Mouse (Mus musculus): ENCODE measurements at regions not wholly inside any gene's neighbourhood (a gene's known extent, or its start where the extent isn't known, plus 50 kb on each side); places are given as distances from the start of the nearest gene placed in this dataset.

DNA sequence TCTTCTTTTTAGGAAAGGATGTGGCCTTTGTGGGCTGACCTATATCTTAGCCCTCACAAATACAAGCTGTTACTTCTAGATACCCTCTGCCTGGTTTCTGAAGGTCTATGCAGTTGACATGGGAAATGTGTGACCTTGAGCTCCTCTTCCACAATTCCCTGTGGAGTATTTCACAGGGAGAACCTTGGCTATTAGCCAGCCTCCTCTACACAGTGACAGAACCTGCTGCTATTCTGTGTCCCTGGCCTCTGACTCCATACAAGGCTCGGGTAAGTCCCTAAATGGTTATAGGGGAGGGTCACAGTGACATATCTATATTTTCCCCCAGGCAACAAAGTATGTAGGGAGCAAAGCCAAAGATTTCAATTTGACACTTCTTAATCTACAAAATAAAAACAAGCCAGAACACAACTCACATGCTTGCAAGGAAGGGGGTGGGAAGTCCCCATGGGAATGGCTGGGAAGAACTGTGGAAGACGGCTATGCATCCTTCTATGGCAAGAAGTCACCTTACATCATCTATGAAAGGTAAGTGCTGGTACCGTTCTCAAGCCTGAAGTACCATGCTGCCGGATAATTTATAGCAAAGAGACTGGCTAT lies 221.2 kb upstream of the Id2 start:
- H3K27ac ChIP-seq, result no peak overlapping the region
- no peak overlapping the region for H3K4me2 ChIP-seq (replicated peaks)
- H3K27me3 ChIP-seq, result no peaks in the 10 kb centered on the region
- H3K4me3 ChIP-seq, result no peak overlapping the region
- no peaks in the 10 kb centered on the region for H3K36me3 ChIP-seq
- H3K9me3 ChIP-seq, result no peaks in the 10 kb centered on the region
- ATAC-seq (ENCODE audit: insufficient number of reproducible peaks, insufficient read depth, low FRiP score, low TSS enrichment), result no peak
- no peaks in the 10 kb centered on the region for H3K4me1 ChIP-seq
- no peak overlapping the region for H3K9ac ChIP-seq
- 77% methylated on average over 4 of the region's 4 CpGs for WGBS

- no peaks in the 10 kb centered on the region for H3K9me3 ChIP-seq
- WGBS, result 70% methylated on average over 1 of the region's 1 CpGs
- H3K4me3 ChIP-seq, result no peak overlapping the region
- no peak overlapping the region for H3K4me2 ChIP-seq (replicated peaks)
- no peak overlapping the region for H3K27ac ChIP-seq
- H3K36me3 ChIP-seq, result no peaks in the 10 kb centered on the region
- no peaks in the 10 kb centered on the region for H3K27me3 ChIP-seq
- ATAC-seq (ENCODE audit: insufficient number of reproducible peaks, insufficient read depth, low FRiP score, low TSS enrichment), result no peak
- H3K4me1 ChIP-seq, result no peaks in the 10 kb centered on the region
- no peak overlapping the region for H3K9ac ChIP-seq
These were observed 219.0 kb upstream of the Id2 start for GRCm38 (mm10) chr12:25315969-25316368.

- Histone ChIP-seq H3K9me3 (no peaks in the 10 kb centered on the region), H3K4me2 (replicated peaks) (no peak overlapping the region), H3K4me3 (no peak overlapping the region), H3K27ac (no peak overlapping the region), H3K9ac (no peak overlapping the region), H3K36me3 (no peaks in the 10 kb centered on the region), H3K4me1 (0 out of 2 replicates have a peak, but pooled peaks cover 8% of the 10 kb centered on the region), H3K27me3 (no peaks in the 10 kb centered on the region)
- no peak for ATAC-seq (ENCODE audit: insufficient number of reproducible peaks, insufficient read depth, low FRiP score, low TSS enrichment)
These were observed 216.3 kb upstream of the Id2 start for GRCm38 (mm10) chr12:25313212-25313611.

- H3K9ac ChIP-seq, result no peak overlapping the region
- H3K4me1 ChIP-seq, result 0 out of 2 replicates have a peak, but pooled peaks cover 8% of the 10 kb centered on the region
- H3K36me3 ChIP-seq, result no peaks in the 10 kb centered on the region
- H3K27me3 ChIP-seq, result no peaks in the 10 kb centered on the region
- ATAC-seq (ENCODE audit: insufficient number of reproducible peaks, insufficient read depth, low FRiP score, low TSS enrichment), result no peak
- H3K9me3 ChIP-seq, result no peaks in the 10 kb centered on the region
- H3K4me3 ChIP-seq, result no peak overlapping the region
- H3K4me2 ChIP-seq (replicated peaks), result no peak overlapping the region
- no peak overlapping the region for H3K27ac ChIP-seq
- WGBS, result 84% methylated on average over 2 of the region's 2 CpGs
These were observed 215.4 kb upstream of the Id2 start for GRCm38 (mm10) chr12:25312390-25312789.

GRCm38 (mm10) chr12:25311728-25312127 lies 214.8 kb upstream of the Id2 start:
- no peak overlapping the region for H3K27ac ChIP-seq
- H3K4me3 ChIP-seq, result no peak overlapping the region
- no peaks in the 10 kb centered on the region for H3K9me3 ChIP-seq
- no peaks in the 10 kb centered on the region for H3K36me3 ChIP-seq
- no peak overlapping the region for H3K9ac ChIP-seq
- 91% methylated on average over 7 of the region's 7 CpGs for WGBS
- H3K4me1 ChIP-seq, result 0 out of 2 replicates have a peak, but pooled peaks cover 8% of the 10 kb centered on the region
- no peak overlapping the region for H3K4me2 ChIP-seq (replicated peaks)
- H3K27me3 ChIP-seq, result no peaks in the 10 kb centered on the region
- ATAC-seq (ENCODE audit: insufficient number of reproducible peaks, insufficient read depth, low FRiP score, low TSS enrichment), result no peak

DNA sequence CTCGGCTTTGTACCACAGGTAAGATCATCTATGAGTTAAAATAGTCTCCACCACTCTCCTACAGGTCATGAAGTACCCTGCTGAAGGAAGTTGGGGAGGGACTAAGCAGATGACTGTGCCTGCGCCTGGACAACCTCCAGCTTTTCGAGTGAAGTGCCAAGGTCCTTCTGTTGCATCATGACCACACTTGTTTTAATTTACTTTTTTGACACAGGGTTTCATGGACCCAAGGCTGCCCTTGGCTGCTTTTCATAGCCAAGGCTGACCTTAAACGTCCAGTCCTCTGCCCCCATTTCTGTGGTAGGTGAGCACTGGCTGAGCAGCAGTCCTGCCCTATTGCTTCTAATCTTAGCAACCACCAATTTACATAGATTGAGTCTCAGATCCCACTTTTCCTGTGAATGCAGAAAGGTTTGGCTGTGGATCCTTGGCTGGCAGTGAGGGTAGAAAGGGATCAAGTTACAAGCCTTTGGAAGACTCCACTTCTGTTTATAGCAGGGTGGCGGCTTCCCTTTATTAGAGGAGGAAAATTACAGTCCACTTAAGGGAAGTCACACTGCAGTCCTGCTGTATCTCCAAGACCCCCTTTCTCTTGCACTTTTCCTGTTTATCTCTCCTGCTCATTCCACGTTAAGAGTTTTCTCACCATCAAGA lies 213.5 kb upstream of the Id2 start:
- 42% methylated on average over 6 of the region's 6 CpGs for WGBS
- Histone ChIP-seq H3K27me3 (no peaks in the 10 kb centered on the region), H3K4me2 (replicated peaks) (no peak overlapping the region), H3K27ac (no peak overlapping the region), H3K36me3 (no peaks in the 10 kb centered on the region), H3K9me3 (no peaks in the 10 kb centered on the region), H3K4me1 (0 out of 2 replicates have a peak, but pooled peaks cover 8% of the 10 kb centered on the region), H3K4me3 (no peak overlapping the region), H3K9ac (no peak overlapping the region)
- no peak for ATAC-seq (ENCODE audit: insufficient number of reproducible peaks, insufficient read depth, low FRiP score, low TSS enrichment)

GRCm38 (mm10) chr12:25309234-25309633 lies 212.3 kb upstream of the Id2 start:
- H3K9me3 ChIP-seq, result no peaks in the 10 kb centered on the region
- WGBS, result 93% methylated on average over 6 of the region's 6 CpGs
- no peak overlapping the region for H3K9ac ChIP-seq
- H3K36me3 ChIP-seq, result no peaks in the 10 kb centered on the region
- H3K27me3 ChIP-seq, result no peaks in the 10 kb centered on the region
- no peak overlapping the region for H3K4me3 ChIP-seq
- H3K4me2 ChIP-seq (replicated peaks), result no peak overlapping the region
- no peak overlapping the region for H3K27ac ChIP-seq
- ATAC-seq (ENCODE audit: insufficient number of reproducible peaks, insufficient read depth, low FRiP score, low TSS enrichment), result no peak
- H3K4me1 ChIP-seq, result 0 out of 2 replicates have a peak, but pooled peaks cover 8% of the 10 kb centered on the region

- no peaks in the 10 kb centered on the region for H3K27me3 ChIP-seq
- no peak for ATAC-seq (ENCODE audit: insufficient number of reproducible peaks, insufficient read depth, low FRiP score, low TSS enrichment)
- WGBS, result 87% methylated on average over 12 of the region's 12 CpGs
- no peak overlapping the region for H3K4me3 ChIP-seq
- H3K4me1 ChIP-seq, result 0 out of 2 replicates have a peak, but pooled peaks cover 8% of the 10 kb centered on the region
- no peaks in the 10 kb centered on the region for H3K9me3 ChIP-seq
- no peak overlapping the region for H3K27ac ChIP-seq
- no peak overlapping the region for H3K9ac ChIP-seq
- no peak overlapping the region for H3K4me2 ChIP-seq (replicated peaks)
- no peaks in the 10 kb centered on the region for H3K36me3 ChIP-seq
These were observed 209.1 kb upstream of the Id2 start for GRCm38 (mm10) chr12:25305764-25306653.

DNA sequence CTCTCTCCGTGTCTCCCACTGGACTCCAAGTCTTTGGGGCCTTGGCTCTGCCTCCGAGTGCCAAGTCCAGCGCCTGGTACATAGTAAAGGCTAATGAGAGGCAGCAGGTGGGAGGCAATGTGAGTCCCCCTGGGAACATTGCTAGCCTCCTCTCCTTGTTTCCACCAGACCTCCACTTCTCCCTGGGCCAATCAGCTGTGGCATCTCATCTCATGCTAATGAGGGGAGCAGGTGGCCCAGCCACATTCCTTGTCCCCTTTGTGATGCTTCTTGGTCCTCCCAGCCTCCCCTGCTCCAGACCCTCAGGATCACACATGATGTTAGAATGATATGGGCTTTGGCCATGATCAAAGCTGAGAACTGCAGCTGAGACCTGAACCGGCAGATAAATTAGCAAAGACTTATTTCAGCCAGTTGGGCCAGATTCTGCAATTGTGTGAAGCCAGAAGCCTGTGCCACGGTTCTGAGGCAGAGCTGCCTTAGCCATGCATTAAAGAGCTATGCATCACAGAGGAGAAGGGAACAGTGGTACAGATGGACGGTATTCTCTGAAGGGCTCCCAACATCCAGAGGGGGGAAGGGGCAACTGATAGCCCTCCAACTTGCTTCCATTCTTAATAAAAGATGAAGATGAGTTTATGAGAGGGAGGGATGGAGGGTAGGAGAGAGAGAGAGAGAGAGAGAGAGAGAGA lies 208.0 kb upstream of the Id2 start:
- Histone ChIP-seq H3K4me3 (no peak overlapping the region), H3K27ac (no peak overlapping the region), H3K9ac (no peak overlapping the region), H3K4me1 (no peaks in the 10 kb centered on the region), H3K9me3 (no peaks in the 10 kb centered on the region), H3K27me3 (no peaks in the 10 kb centered on the region), H3K36me3 (no peaks in the 10 kb centered on the region), H3K4me2 (replicated peaks) (no peak overlapping the region)
- 59% methylated on average over 6 of the region's 6 CpGs for WGBS
- no peak for ATAC-seq (ENCODE audit: insufficient number of reproducible peaks, insufficient read depth, low FRiP score, low TSS enrichment)

DNA sequence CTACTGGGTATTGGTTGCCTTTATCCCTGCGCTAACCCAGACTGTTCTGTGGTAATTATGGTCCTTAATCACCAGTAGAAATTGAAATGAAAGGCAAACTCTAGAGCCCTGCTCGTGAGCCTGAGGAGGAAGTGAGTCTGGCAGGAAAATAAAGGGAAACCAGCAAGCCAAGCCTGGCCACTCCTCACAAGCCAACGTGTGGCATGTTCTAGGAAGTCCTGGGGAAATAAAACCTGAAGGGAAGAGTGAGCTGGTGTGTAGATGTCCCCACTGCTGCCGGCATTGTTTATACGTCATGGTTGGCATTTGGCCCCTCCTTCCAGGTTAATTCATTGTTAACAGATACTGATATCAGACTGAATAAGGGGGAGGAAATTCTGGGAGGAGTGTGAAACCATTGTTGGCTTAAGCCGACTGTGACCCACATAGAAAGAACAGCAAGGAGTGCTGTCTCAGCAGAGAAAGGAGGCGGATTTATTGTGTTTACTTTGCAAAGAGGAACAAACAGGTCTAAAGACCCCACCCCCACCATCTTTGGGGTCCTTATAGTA lies 206.6 kb upstream of the Id2 start:
- no peak overlapping the region for H3K27ac ChIP-seq
- no peak for ATAC-seq (ENCODE audit: insufficient number of reproducible peaks, insufficient read depth, low FRiP score, low TSS enrichment)
- H3K4me2 ChIP-seq (replicated peaks), result no peak overlapping the region
- H3K36me3 ChIP-seq, result no peaks in the 10 kb centered on the region
- 51% methylated on average over 7 of the region's 7 CpGs for WGBS
- H3K9me3 ChIP-seq, result no peaks in the 10 kb centered on the region
- no peaks in the 10 kb centered on the region for H3K4me1 ChIP-seq
- no peak overlapping the region for H3K9ac ChIP-seq
- H3K4me3 ChIP-seq, result no peak overlapping the region
- H3K27me3 ChIP-seq, result no peaks in the 10 kb centered on the region

GRCm38 (mm10) chr12:25300804-25301390 lies 204.0 kb upstream of the Id2 start:
- no peak for ATAC-seq (ENCODE audit: insufficient number of reproducible peaks, insufficient read depth, low FRiP score, low TSS enrichment)
- Histone ChIP-seq H3K27ac (no peak overlapping the region), H3K9me3 (no peaks in the 10 kb centered on the region), H3K4me2 (replicated peaks) (no peak overlapping the region), H3K9ac (no peak overlapping the region), H3K36me3 (no peaks in the 10 kb centered on the region), H3K4me3 (no peak overlapping the region), H3K4me1 (no peaks in the 10 kb centered on the region), H3K27me3 (no peaks in the 10 kb centered on the region)
- 70% methylated on average over 9 of the region's 9 CpGs for WGBS

Data from embryonic facial prominence, embryonic 12.5 days (tissue).